ENCODE assay signal across 17 mouse cellular contexts in the genomic region with DNA sequence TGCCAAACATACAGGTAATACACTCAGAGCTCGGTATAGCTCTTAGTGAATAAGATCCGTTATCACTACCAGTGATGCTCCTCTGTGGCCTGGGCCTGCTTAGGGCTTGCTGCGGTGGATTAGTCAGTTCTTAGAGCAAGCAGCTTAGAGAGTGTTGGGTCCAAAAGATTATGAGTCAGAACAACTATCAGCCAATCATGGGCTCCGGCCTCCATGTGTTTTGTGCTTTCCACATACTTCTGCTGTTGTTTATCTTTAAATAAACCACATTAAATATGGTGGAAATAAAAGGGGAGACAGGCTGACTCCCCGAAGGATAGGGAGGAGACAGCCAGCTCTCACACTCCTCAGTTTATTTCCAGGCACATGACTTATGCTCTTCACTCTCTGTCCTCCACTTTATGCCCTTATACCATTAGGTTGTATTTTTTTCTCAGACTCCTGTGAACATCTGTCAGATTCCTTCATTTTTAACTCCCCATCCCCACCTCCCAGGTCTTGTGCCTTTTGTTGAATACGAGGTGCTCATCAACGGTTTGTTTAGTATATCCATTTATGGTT.
"Had no signal": no experiment of that assay in that cellular context is flagged by ENCODE, and none has a peak within 500 bp of the region (broad histone marks: within the 10 kb centered on the region; RNA-seq: fewer than 3 reads in every experiment).

No protein-coding gene starts in this region.

- ATAC-seq: hindbrain, embryonic 16.5 days; inflammation-experienced regulatory T-cells, adult 6 months; intestine, embryonic 15.5 days; intestine, postnatal 0 days had no signal

- DNase-seq: gastrocnemius, adult 2 months; gastrocnemius, postnatal 10 days; gastrocnemius, postnatal 25 days; heart, adult 18-20 months; heart, postnatal 10 days; heart, postnatal 4 days; kidney, adult 18-20 months; kidney, adult 8-10 months; kidney, postnatal 10 days; kidney, postnatal 25 days; kidney, postnatal 4 days; left cerebral cortex, postnatal 4 days; liver, embryonic 13.5 days had no signal
